In the genomic region with DNA sequence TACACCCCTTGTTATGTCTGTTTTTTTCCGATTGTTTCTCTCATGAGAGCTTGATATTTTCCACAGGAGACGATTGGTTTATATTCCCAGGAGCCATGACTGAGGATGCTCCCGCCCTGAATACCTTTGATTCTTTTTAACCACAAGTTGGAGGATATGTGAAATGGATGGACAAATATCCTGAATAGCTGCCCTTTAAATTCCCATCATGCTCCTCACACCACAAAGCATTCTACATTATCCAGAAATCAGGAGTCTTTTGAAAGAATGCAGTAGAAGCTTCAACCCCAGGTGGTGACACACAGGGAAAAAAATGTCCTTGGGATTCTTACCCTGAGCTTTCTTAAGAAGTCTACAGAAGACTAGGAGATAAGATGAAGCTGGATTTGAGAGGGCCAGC, we compare ENCODE assay signal across 27 mouse cellular contexts.
"Had no signal": no experiment of that assay in that cellular context is flagged by ENCODE, and none has a peak within 500 bp of the region (broad histone marks: within the 10 kb centered on the region; RNA-seq: fewer than 3 reads in every experiment).

No protein-coding gene starts in this region.

- H3K4me2 ChIP-seq: heart, embryonic 12.5 days; hindbrain, embryonic 12.5 days; hindbrain, embryonic 14.5 days; intestine, embryonic 15.5 days; limb, embryonic 12.5 days; liver, embryonic 11.5 days; liver, embryonic 13.5 days had no signal

- ATAC-seq: hindbrain, embryonic 16.5 days; inflammation-experienced regulatory T-cells, adult 6 months; intestine, embryonic 15.5 days; intestine, postnatal 0 days had no signal

- H3K4me3 ChIP-seq: gastrocnemius, adult 2 months; heart, embryonic 10.5 days; heart, embryonic 12.5 days; hindbrain, embryonic 10.5 days; hindbrain, embryonic 12.5 days; intestine, embryonic 15.5 days; layer of hippocampus, adult 2 months; left cerebral cortex, adult 2 months; limb, embryonic 10.5 days; limb, embryonic 12.5 days; liver, embryonic 13.5 days had no signal

- DNase-seq: gastrocnemius, adult 2 months; gastrocnemius, postnatal 10 days; gastrocnemius, postnatal 25 days; heart, adult 18-20 months; heart, postnatal 10 days; heart, postnatal 4 days; kidney, adult 18-20 months; kidney, adult 8-10 months; kidney, postnatal 10 days; kidney, postnatal 25 days; kidney, postnatal 4 days; liver; liver, embryonic 13.5 days had no signal

- H3K36me3 ChIP-seq: heart, embryonic 10.5 days; heart, embryonic 12.5 days; hindbrain, embryonic 10.5 days; hindbrain, embryonic 12.5 days; intestine, embryonic 15.5 days; limb, embryonic 10.5 days; limb, embryonic 12.5 days; liver, embryonic 13.5 days had no signal

- H3K27me3 ChIP-seq: heart, embryonic 12.5 days; hindbrain, embryonic 12.5 days; intestine, embryonic 15.5 days; limb, embryonic 12.5 days; liver, embryonic 13.5 days had no signal
